Mouse (Mus musculus) heart, adult 2 months (tissue): ENCODE measurements around the gene Ldb1. TPM values are rescaled to one million over a fixed set of nuclear protein-coding genes. Genes with fewer than 3 reads are reported as not detected.

Source experiments
- DNase-seq, 2 experiments: peaks; one replicate each; pipeline ENCODE4 v3.0.0; 2021
- H3K27ac ChIP-seq: fragments of 200-600 bp; 2 replicates; pipeline ENCODE4 v1.8.1; 2022
- H3K27me3 ChIP-seq: fragments of 200-500 bp; 2 replicates; pipeline ENCODE4 v1.6.1; 2012; ENCODE audit warnings: mild to moderate bottlenecking, low read length, inconsistent platforms, mixed read lengths; ENCODE audit not compliant: control insufficient read depth, insufficient read depth
- H3K36me3 ChIP-seq: fragments of 200-500 bp; 2 replicates; pipeline ENCODE4 v1.6.1; 2012; ENCODE audit warnings: low read length, inconsistent platforms; ENCODE audit not compliant: control insufficient read depth, insufficient read depth
- H3K4me1 ChIP-seq: fragments of 200-500 bp; 2 replicates; pipeline ENCODE4 v1.6.1; 2011; ENCODE audit warnings: low read length; ENCODE audit not compliant: control insufficient read depth, insufficient read depth
- H3K4me3 ChIP-seq: fragments of 200-600 bp; 2 replicates; pipeline ENCODE4 v1.8.1; 2022
- H3K79me2 ChIP-seq: fragments of 200-500 bp; replicated peaks from 2 replicates; pipeline ENCODE4 v1.6.1; 2012; ENCODE audit warnings: mild to moderate bottlenecking, inconsistent platforms, low read length, moderate library complexity, mixed read lengths; ENCODE audit not compliant: control insufficient read depth, insufficient read depth
- H3K9ac ChIP-seq: fragments of 200-500 bp; 2 replicates; pipeline ENCODE4 v1.6.1; 2012; ENCODE audit warnings: low read depth, mild to moderate bottlenecking, control low read depth, inconsistent platforms, low read length, mixed read lengths
- CTCF ChIP-seq: fragments of 200-600 bp; IDR thresholded peaks from 2 replicates; pipeline ENCODE4 v1.8.1; 2022; ENCODE audit warnings: antibody characterized with exemption, mild to moderate bottlenecking, moderate library complexity
- EP300 ChIP-seq: fragments of 200-500 bp; IDR thresholded peaks from 2 replicates; pipeline ENCODE4 v1.6.1; 2011; ENCODE audit warnings: low read depth, low read length, control low read depth; ENCODE audit not compliant: insufficient read depth
- POLR2A ChIP-seq: fragments of 200-500 bp; IDR thresholded peaks from 2 replicates; pipeline ENCODE4 v1.6.1; 2011; ENCODE audit warnings: mild to moderate bottlenecking, low read depth, low read length, control low read depth; ENCODE audit not compliant: insufficient read depth
- WGBS: fragments of 180-500 bp; shearing (Covaris S2); methylation state at CpG from one replicate; pipeline ENCODE4 v1.1.7; 2018; 5-methylcytosine and 5-hydroxymethylcytosine counted together
- intact Hi-C: fragments of 180-260 bp; cut with DNase I; formaldehyde crosslinking; loops from one replicate; pipeline ENCODE4 v1.15.1; 2025
- polyA plus RNA-seq: library from polyadenylated mRNA; depleted of rRNA; stranded (reverse); fragments of >200 nt; gene quantifications from 2 replicates; pipeline ENCODE4 v1.2.3, GENCODE M21; 2012
- total RNA-seq, 2 experiments: library from RNA; stranded (reverse); gene quantifications; 2 replicates each; pipeline ENCODE4 v1.2.3; 2021

Ldb1 gene
- total and polyA plus RNA-seq, 3 experiments, result 39.2 to 94.1 (median 46.3) TPM

DNA sequence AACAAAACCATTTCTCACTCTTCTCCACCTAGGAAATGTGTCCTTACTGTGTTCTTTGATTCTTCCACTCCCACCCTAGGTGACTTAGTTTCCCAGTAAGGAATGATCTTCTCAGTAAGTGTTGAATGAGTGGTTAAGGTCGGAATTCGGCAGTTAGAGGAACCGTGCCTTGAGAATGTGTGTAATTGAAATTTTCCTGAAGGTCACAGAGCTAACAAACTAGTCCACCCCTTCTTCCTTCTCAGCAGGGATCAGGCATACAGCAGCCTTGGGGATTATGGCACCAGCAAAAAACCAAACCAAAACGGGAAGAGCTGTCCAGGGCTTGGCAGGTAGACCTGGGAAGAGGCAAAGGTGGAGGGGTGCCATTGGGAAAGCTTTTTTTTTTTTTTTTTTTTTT is 4.1 kb upstream of the Ldb1 start:
- Histone ChIP-seq H3K36me3 (no peaks in the 10 kb centered on the region), H3K4me3 (no peak overlapping the region), H3K27me3 (no peaks in the 10 kb centered on the region), H3K4me1 (peaks cover 1% of the 10 kb centered on the region; the same call in 1 of the 2 replicates), H3K79me2 (no peaks in the 10 kb centered on the region; the same call in 1 of the 2 replicates), H3K9ac (no peak overlapping the region), H3K27ac (no peak overlapping the region)
- WGBS, result 65% methylated on average over 4 of the region's 4 CpGs
- intact Hi-C loops, result no loop called here
- DNase-seq, result no peak
- TF ChIP-seq POLR2A, result no peak
- TF ChIP-seq CTCF, result no peak
- TF ChIP-seq EP300, result no peak

DNA sequence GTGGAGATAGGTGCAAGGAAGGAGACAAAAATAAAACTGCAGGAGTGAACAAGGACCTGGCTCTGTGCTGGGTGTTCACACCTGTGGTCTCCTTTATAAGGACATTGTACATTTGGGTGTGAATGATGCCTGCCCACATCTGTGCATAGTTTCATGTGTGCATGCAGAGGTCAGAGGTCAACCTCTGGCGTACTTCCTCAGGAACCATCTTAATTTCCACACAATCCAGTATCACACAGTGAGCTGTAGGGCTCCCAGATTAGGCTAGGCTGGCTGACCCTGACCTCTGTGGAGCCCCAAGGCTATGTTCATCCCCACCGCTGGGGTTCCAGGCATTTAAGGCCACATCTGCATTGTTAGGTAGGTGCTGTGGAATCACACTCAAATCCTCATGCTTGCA is 2.4 kb upstream of the Ldb1 start:
- TF ChIP-seq EP300, result no peak
- TF ChIP-seq POLR2A, result no peak
- TF ChIP-seq CTCF, result no peak
- no peak overlapping the region for H3K27ac ChIP-seq
- peaks cover 4% of the 10 kb centered on the region for H3K36me3 ChIP-seq
- intact Hi-C loops, result no loop called here
- no peak overlapping the region for H3K9ac ChIP-seq
- no peak for DNase-seq
- no peak overlapping the region for H3K4me3 ChIP-seq
- H3K79me2 ChIP-seq, result peaks cover under 1% of the 10 kb centered on the region; the same call in 1 of the 2 replicates
- 75% methylated on average over 2 of the region's 2 CpGs for WGBS
- H3K27me3 ChIP-seq, result no peaks in the 10 kb centered on the region
- peaks cover 11% of the 10 kb centered on the region for H3K4me1 ChIP-seq

DNA sequence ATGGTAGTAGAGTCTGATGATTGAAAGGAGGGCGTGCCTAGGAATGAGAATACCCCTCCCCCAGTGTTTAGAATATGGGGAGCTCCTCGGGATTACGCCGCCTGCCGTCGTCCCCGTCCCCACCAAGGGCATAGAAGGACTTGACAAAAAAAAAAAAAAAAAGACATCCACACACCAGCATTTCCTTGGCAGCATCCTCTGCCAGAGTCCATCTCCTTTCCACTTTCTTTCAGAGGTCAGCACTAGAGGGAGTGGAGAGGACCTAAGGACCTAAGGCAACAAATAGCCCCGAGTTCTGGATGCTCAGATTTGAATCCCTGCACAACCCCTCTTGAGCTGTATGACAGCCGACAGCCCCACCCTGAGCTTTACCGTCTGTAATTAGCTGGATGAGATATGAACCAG is 1.6 kb upstream of the Ldb1 start:
- DNase-seq, result no peak
- intact Hi-C loops, result loop anchor here (1.0 kb wide), 1 partner anchor 10 kb away; no protein-coding TSS in a partner anchor
- 6% methylated on average over 10 of the region's 10 CpGs for WGBS
- TF ChIP-seq POLR2A (no peak), CTCF (peak; percentile 29; the same call in 1 of the 2 replicates), EP300 (no peak)
- Histone ChIP-seq H3K36me3 (peaks cover 4% of the 10 kb centered on the region), H3K27me3 (no peaks in the 10 kb centered on the region), H3K4me3 (no peak overlapping the region), H3K9ac (no peak overlapping the region), H3K79me2 (peaks cover 5% of the 10 kb centered on the region; the same call in 1 of the 2 replicates), H3K4me1 (peaks cover 16% of the 10 kb centered on the region), H3K27ac (peak overlapping the region; percentile 98)

DNA sequence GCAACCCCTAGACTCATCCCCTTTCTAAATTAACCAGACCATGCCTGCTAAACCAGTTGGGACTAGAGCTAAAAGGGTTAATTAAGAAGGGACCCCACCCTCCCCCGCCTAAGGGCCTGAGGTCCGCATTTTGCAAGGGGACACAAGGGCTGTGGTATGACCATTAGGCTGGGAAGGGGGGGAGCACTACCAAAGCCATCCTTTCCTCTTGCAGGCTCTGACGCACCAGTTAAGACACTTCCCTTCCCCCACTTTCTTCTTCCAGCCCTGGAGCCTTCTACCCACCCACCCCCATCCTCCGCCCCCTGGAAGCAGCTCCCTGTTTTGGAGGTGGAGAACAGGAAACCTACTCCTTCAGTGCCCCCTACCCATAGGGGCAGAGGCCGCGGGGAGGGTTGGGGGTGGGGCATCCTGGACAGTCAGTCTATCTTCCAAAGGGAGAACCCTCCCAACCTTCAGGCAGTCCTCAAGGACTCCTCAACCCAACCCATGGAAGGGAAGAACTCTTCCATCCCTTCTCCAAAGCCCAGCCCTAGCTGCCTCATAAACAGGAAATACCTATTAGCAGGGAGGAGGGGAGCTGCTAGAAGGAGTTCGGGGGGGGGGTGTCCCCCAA is 790 bp upstream of the Ldb1 start:
- Histone ChIP-seq H3K9ac (peak overlapping the region; percentile 96), H3K4me3 (peak overlapping the region; percentile 76), H3K4me1 (peaks cover 21% of the 10 kb centered on the region), H3K27me3 (no peaks in the 10 kb centered on the region), H3K27ac (peak overlapping the region; percentile 98), H3K36me3 (peaks cover 10% of the 10 kb centered on the region), H3K79me2 (peaks cover 7% of the 10 kb centered on the region; the same call in 1 of the 2 replicates)
- TF ChIP-seq CTCF (no peak), POLR2A (peak; percentile 71)
- peak in 1 of 2 experiments; percentile 76 for DNase-seq
- WGBS, result 4% methylated on average over 7 of the region's 7 CpGs
- intact Hi-C loops, result loop anchor here (1.0 kb wide), 1 partner anchor 10 kb away; no protein-coding TSS in a partner anchor

DNA sequence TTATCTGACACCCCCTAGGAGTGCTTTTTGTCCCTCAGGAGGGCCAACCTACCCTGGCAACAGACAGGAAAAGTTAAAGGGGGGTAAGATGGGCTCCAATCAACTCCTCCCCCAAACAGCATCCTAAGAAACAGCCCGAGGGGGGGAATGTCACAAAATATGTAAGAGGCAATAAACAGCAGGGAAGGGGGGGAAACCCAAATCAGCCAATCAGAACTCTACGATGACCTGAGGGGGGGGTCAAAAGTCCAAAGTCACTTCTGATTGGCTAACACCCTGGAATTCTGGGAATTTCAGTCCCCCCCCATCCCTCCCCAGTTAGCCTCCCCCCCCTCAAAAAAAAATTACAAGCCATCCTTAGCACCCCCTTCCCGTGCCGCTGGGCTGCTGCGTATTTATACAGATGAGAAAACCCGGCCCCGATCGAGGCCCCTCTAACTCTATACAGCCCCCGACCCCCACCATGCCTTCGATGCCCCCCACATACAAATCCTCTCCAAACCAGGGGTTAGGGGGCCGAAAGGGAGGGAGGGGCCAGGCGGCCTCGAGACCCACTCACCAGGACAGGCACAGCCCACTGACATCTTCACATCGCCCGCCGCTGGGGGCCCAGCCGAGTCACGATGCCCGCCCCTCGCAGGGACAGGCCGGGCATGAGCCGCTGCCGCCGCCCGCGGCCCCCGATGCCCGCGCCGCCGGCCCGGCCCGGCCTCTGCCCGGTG is 582 bp downstream of the Ldb1 start, which contains the start of gene Pprc1:
Gene Pprc1, plus strand, starts transcription at position 616 of the 722 bp plus-strand sequence.
- Histone ChIP-seq H3K9ac (peak within 1 kb of the TSS; percentile 96), H3K36me3 (peaks cover 13% of the 10 kb centered on the region), H3K4me1 (peaks cover 26% of the 10 kb centered on the region), H3K27me3 (no peaks in the 10 kb centered on the region), H3K27ac (peak within 1 kb of the TSS; percentile 98), H3K79me2 (peaks cover 7% of the 10 kb centered on the region; the same call in 1 of the 2 replicates), H3K4me3 (peak within 1 kb of the TSS; percentile 76)
- intact Hi-C loops, result loop anchor here (5.0 kb wide), 1 partner anchor 42 kb away; the partner anchor contains the start of gene Hps6
- DNase-seq, result peak; percentile 53 to 57
- under 1% methylated on average over 34 of the region's 34 CpGs for WGBS
- TF ChIP-seq CTCF, result no peak
- no peak for TF ChIP-seq EP300
- no peak for TF ChIP-seq POLR2A

DNA sequence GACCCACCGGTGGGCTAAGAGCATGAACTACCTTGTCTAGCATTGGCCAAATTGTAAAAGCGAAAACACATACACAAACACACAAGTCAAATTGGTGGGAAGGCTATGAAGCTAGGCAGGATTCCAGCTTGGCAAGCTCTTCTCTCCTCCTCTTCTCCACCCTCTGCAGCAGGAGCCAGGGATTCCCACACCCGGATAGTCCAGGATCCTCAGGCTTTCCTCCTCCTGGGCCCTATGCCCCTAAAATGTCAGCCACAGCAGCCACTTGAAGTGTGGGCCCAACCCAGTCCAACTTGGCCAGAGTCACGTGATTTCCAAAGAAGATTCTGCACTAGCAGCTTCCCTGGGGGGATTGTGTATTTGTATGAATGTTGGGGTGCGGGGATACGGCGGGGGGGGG is 1.6 kb downstream of the Ldb1 start:
- Histone ChIP-seq H3K36me3 (peaks cover 13% of the 10 kb centered on the region), H3K79me2 (peaks cover 7% of the 10 kb centered on the region; the same call in 1 of the 2 replicates), H3K9ac (no peak overlapping the region), H3K27ac (peak overlapping the region; percentile 98; the same call in 1 of the 2 replicates), H3K4me3 (no peak overlapping the region; the same call in 1 of the 2 replicates), H3K4me1 (peaks cover 29% of the 10 kb centered on the region), H3K27me3 (no peaks in the 10 kb centered on the region)
- 36% methylated on average over 7 of the region's 7 CpGs for WGBS
- intact Hi-C loops, result loop anchor here (5.0 kb wide), 1 partner anchor 41 kb away; the partner anchor contains the start of gene Hps6
- TF ChIP-seq POLR2A (no peak), EP300 (no peak), CTCF (no peak)
- peak; percentile 54 to 61 for DNase-seq
